Mouse (Mus musculus) E14TG2a.4 (cell line): ENCODE measurements around the gene Fam163b.

Experiments
- H3K27me3 ChIP-seq: 2 replicates; pipeline ENCODE4 v1.6.1; 2014; ENCODE audit warnings: low read length, control low read depth; ENCODE audit not compliant: insufficient read depth
- H3K36me3 ChIP-seq: 2 replicates; pipeline ENCODE4 v1.6.1; 2014; ENCODE audit warnings: low read length, control low read depth; ENCODE audit not compliant: insufficient read depth
- H3K4me1 ChIP-seq: replicated peaks from 2 replicates; pipeline ENCODE4 v1.6.1; 2014; ENCODE audit warnings: low read depth, low read length, control low read depth
- H3K4me3 ChIP-seq: replicated peaks from 2 replicates; pipeline ENCODE4 v1.5.1; 2014; ENCODE audit warnings: mild to moderate bottlenecking, low read length
- H3K9me3 ChIP-seq: 2 replicates; pipeline ENCODE4 v1.6.1; 2014; ENCODE audit warnings: low read length, control low read depth
- CTCF ChIP-seq: conservative IDR thresholded peaks from 2 replicates; pipeline ENCODE4 v1.5.1; 2014; ENCODE audit warnings: low read length
- NANOG ChIP-seq: IDR thresholded peaks from 2 replicates; pipeline ENCODE4 v1.6.1; 2014; ENCODE audit warnings: borderline replicate concordance, low read length, mixed read lengths
- POU5F1 ChIP-seq: IDR thresholded peaks from 2 replicates; pipeline ENCODE4 v1.6.1; 2014; ENCODE audit warnings: low read length, borderline replicate concordance

Gene Fam163b

GRCm38 (mm10) chr2:27144957-27145356 lies 2.7 kb upstream of the Fam163b start:
- Histone ChIP-seq H3K4me3 (no peak overlapping the region), H3K4me1 (peaks cover 10% of the 10 kb centered on the region), H3K9me3 (peaks cover 9% of the 10 kb centered on the region), H3K27me3 (peaks cover 66% of the 10 kb centered on the region), H3K36me3 (no peaks in the 10 kb centered on the region)
- TF ChIP-seq POU5F1 (no peak), CTCF (no peak), NANOG (no peak)

- no peak for TF ChIP-seq CTCF
- no peak for TF ChIP-seq POU5F1
- TF ChIP-seq NANOG, result no peak
- Histone ChIP-seq H3K9me3 (no peaks in the 10 kb centered on the region), H3K27me3 (peaks cover 51% of the 10 kb centered on the region)
Observed at GRCm38 (mm10) chr2:27138356-27138755, 3.9 kb downstream of the Fam163b start.

GRCm38 (mm10) chr2:27136789-27137188 lies 5.5 kb downstream of the Fam163b start:
- Histone ChIP-seq H3K4me3 (no peak overlapping the region), H3K27me3 (peaks cover 39% of the 10 kb centered on the region), H3K36me3 (no peaks in the 10 kb centered on the region), H3K4me1 (peaks cover 4% of the 10 kb centered on the region), H3K9me3 (no peaks in the 10 kb centered on the region)
- no peak for TF ChIP-seq CTCF
- TF ChIP-seq POU5F1, result no peak
- TF ChIP-seq NANOG, result no peak

More at GRCm38 (mm10) chr2:27138356-27138755, 3.9 kb downstream of the Fam163b start:
- H3K36me3 ChIP-seq, result no peaks in the 10 kb centered on the region
- no peak overlapping the region for H3K4me3 ChIP-seq
- H3K4me1 ChIP-seq, result peaks cover 10% of the 10 kb centered on the region

GRCm38 (mm10) chr2:27136336-27136735 lies 6.0 kb downstream of the Fam163b start:
- Histone ChIP-seq H3K4me1 (no peaks in the 10 kb centered on the region), H3K4me3 (no peak overlapping the region), H3K9me3 (no peaks in the 10 kb centered on the region), H3K36me3 (no peaks in the 10 kb centered on the region), H3K27me3 (peaks cover 38% of the 10 kb centered on the region)
- TF ChIP-seq NANOG (no peak), CTCF (no peak), POU5F1 (no peak)

- no peaks in the 10 kb centered on the region for H3K36me3 ChIP-seq
- TF ChIP-seq POU5F1, result no peak
- no peak for TF ChIP-seq CTCF
- TF ChIP-seq NANOG, result no peak
- H3K4me3 ChIP-seq, result no peak overlapping the region
- H3K4me1 ChIP-seq, result no peaks in the 10 kb centered on the region
- no peaks in the 10 kb centered on the region for H3K9me3 ChIP-seq
- peaks cover 38% of the 10 kb centered on the region for H3K27me3 ChIP-seq
Observed at GRCm38 (mm10) chr2:27135935-27136334, 6.4 kb downstream of the Fam163b start.

- TF ChIP-seq NANOG (no peak), CTCF (no peak), POU5F1 (no peak)
- Histone ChIP-seq H3K4me1 (peaks cover 13% of the 10 kb centered on the region), H3K36me3 (no peaks in the 10 kb centered on the region), H3K27me3 (peaks cover 8% of the 10 kb centered on the region; the same call in 1 of the 2 replicates), H3K9me3 (no peaks in the 10 kb centered on the region), H3K4me3 (no peak overlapping the region)
Observed at GRCm38 (mm10) chr2:27128990-27129389, 13.3 kb downstream of the Fam163b start.

- no peak for TF ChIP-seq POU5F1
- TF ChIP-seq NANOG, result no peak
- no peak for TF ChIP-seq CTCF
- no peaks in the 10 kb centered on the region for H3K9me3 ChIP-seq
- H3K27me3 ChIP-seq, result peaks cover 12% of the 10 kb centered on the region; the same call in 1 of the 2 replicates
- H3K36me3 ChIP-seq, result no peaks in the 10 kb centered on the region
- H3K4me3 ChIP-seq, result no peak overlapping the region
- H3K4me1 ChIP-seq, result peaks cover 26% of the 10 kb centered on the region
Observed at GRCm38 (mm10) chr2:27126496-27126895, 15.8 kb downstream of the Fam163b start.

- Histone ChIP-seq H3K4me3 (no peak overlapping the region), H3K27me3 (peaks cover 8% of the 10 kb centered on the region; the same call in 1 of the 2 replicates), H3K36me3 (no peaks in the 10 kb centered on the region), H3K9me3 (no peaks in the 10 kb centered on the region), H3K4me1 (peaks cover 30% of the 10 kb centered on the region)
- peak; percentile 75 for TF ChIP-seq CTCF
- TF ChIP-seq POU5F1, result no peak
- no peak for TF ChIP-seq NANOG
Observed at GRCm38 (mm10) chr2:27125979-27126378, 16.3 kb downstream of the Fam163b start.

GRCm38 (mm10) chr2:27123121-27123520 lies 19.2 kb downstream of the Fam163b start:
- Histone ChIP-seq H3K36me3 (no peaks in the 10 kb centered on the region), H3K27me3 (peaks cover 8% of the 10 kb centered on the region; the same call in 1 of the 2 replicates), H3K9me3 (no peaks in the 10 kb centered on the region), H3K4me1 (peaks cover 35% of the 10 kb centered on the region), H3K4me3 (no peak overlapping the region)
- no peak for TF ChIP-seq CTCF
- no peak for TF ChIP-seq POU5F1
- no peak for TF ChIP-seq NANOG
